Mouse (Mus musculus): Measurements from ENCODE around the gene Xab2. TPM values are rescaled to one million over a fixed set of nuclear protein-coding genes. Genes with fewer than 3 reads are reported as not detected.

The Xab2 gene
- 32.8 TPM in 2 replicates for polyA plus RNA-seq (2015; fragmentation: Nextera tagmentation; extraction: Ambion mirVana)

GRCm38 (mm10) chr8:3621199-3621970 lies at the start of gene Xab2, which contains the start of gene Pet100:
Xab2 (minus strand) TSS chr8:3621316.
Pet100 (plus strand) TSS chr8:3621548.
- Histone ChIP-seq H3K9ac (peak within 1 kb of the TSS; percentile 95), H3K27me3 (replicated peaks) (no peaks in the 10 kb centered on the region), H3K9me3 (no peaks in the 10 kb centered on the region), H3K27ac (replicated peaks) (no peak within 1 kb of the TSS), H3K4me2 (peak within 1 kb of the TSS; percentile 96), H3K4me3 (peak within 1 kb of the TSS; percentile 91), H3K4me1 (peaks cover 23% of the 10 kb centered on the region), H3K36me3 (peaks cover 25% of the 10 kb centered on the region)
- under 1% methylated on average over 37 of the region's 37 CpGs for WGBS
- peak; percentile 96 for ATAC-seq (ENCODE audit: extremely low read depth, insufficient number of reproducible peaks, low FRiP score, low TSS enrichment)

GRCm38 (mm10) chr8:3670388-3670787 lies 49.3 kb upstream of the Xab2 start:
- ATAC-seq (ENCODE audit: extremely low read depth, insufficient number of reproducible peaks, low FRiP score, low TSS enrichment): no peak
- Histone ChIP-seq H3K27ac (replicated peaks) (no peak overlapping the region), H3K9me3 (no peaks in the 10 kb centered on the region), H3K4me1 (no peaks in the 10 kb centered on the region), H3K4me3 (no peak overlapping the region), H3K27me3 (replicated peaks) (0 out of 2 replicates have a peak, but pooled peaks cover 9% of the 10 kb centered on the region), H3K36me3 (no peaks in the 10 kb centered on the region), H3K9ac (no peak overlapping the region), H3K4me2 (no peak overlapping the region)
- 70% methylated on average over 2 of the region's 2 CpGs for WGBS

- Histone ChIP-seq H3K27me3 (replicated peaks) (0 out of 2 replicates have a peak, but pooled peaks cover 9% of the 10 kb centered on the region), H3K4me2 (no peak within 1 kb of the TSS), H3K4me1 (no peaks in the 10 kb centered on the region), H3K27ac (replicated peaks) (no peak within 1 kb of the TSS), H3K9ac (no peak within 1 kb of the TSS), H3K9me3 (no peaks in the 10 kb centered on the region), H3K36me3 (no peaks in the 10 kb centered on the region), H3K4me3 (no peak within 1 kb of the TSS)
- 61% methylated on average over 6 of the region's 6 CpGs for WGBS
- ATAC-seq (ENCODE audit: extremely low read depth, insufficient number of reproducible peaks, low FRiP score, low TSS enrichment): no peak
Observed at GRCm38 (mm10) chr8:3665507-3665906, 44.4 kb upstream of the Xab2 start, which contains the start of gene Mcemp1. Mcemp1 (plus strand) TSS chr8:3665754.

GRCm38 (mm10) chr8:3664405-3664804 lies 43.3 kb upstream of the Xab2 start:
- ATAC-seq (ENCODE audit: extremely low read depth, insufficient number of reproducible peaks, low FRiP score, low TSS enrichment): no peak
- Histone ChIP-seq H3K27ac (replicated peaks) (no peak overlapping the region), H3K9ac (no peak overlapping the region), H3K4me2 (no peak overlapping the region), H3K27me3 (replicated peaks) (0 out of 2 replicates have a peak, but pooled peaks cover 9% of the 10 kb centered on the region), H3K4me1 (no peaks in the 10 kb centered on the region), H3K4me3 (no peak overlapping the region), H3K9me3 (no peaks in the 10 kb centered on the region), H3K36me3 (no peaks in the 10 kb centered on the region)
- 50% methylated on average over 5 of the region's 5 CpGs for WGBS

GRCm38 (mm10) chr8:3660889-3661288 lies 39.8 kb upstream of the Xab2 start:
- WGBS: 69% methylated on average over 8 of the region's 8 CpGs
- H3K4me1 ChIP-seq: no peaks in the 10 kb centered on the region
- ATAC-seq (ENCODE audit: extremely low read depth, insufficient number of reproducible peaks, low FRiP score, low TSS enrichment): no peak
- H3K27ac ChIP-seq (replicated peaks): no peak overlapping the region
- no peak overlapping the region for H3K4me3 ChIP-seq
- H3K27me3 ChIP-seq (replicated peaks): peaks cover 22% of the 10 kb centered on the region
- no peak overlapping the region for H3K9ac ChIP-seq
- H3K36me3 ChIP-seq: no peaks in the 10 kb centered on the region
- no peaks in the 10 kb centered on the region for H3K9me3 ChIP-seq
- H3K4me2 ChIP-seq: no peak overlapping the region

- H3K9me3 ChIP-seq: no peaks in the 10 kb centered on the region
- peaks cover 22% of the 10 kb centered on the region for H3K27me3 ChIP-seq (replicated peaks)
- 27% methylated on average over 7 of the region's 7 CpGs for WGBS
- H3K4me3 ChIP-seq: no peak overlapping the region
- no peak overlapping the region for H3K4me2 ChIP-seq
- no peak for ATAC-seq (ENCODE audit: extremely low read depth, insufficient number of reproducible peaks, low FRiP score, low TSS enrichment)
- no peaks in the 10 kb centered on the region for H3K4me1 ChIP-seq
- H3K36me3 ChIP-seq: no peaks in the 10 kb centered on the region
- no peak overlapping the region for H3K27ac ChIP-seq (replicated peaks)
- H3K9ac ChIP-seq: no peak overlapping the region
Observed at GRCm38 (mm10) chr8:3656725-3657381, 35.7 kb upstream of the Xab2 start.

- ATAC-seq (ENCODE audit: extremely low read depth, insufficient number of reproducible peaks, low FRiP score, low TSS enrichment): no peak
- Histone ChIP-seq H3K4me1 (no peaks in the 10 kb centered on the region), H3K36me3 (no peaks in the 10 kb centered on the region), H3K4me2 (no peak within 1 kb of the TSS), H3K27ac (replicated peaks) (no peak within 1 kb of the TSS), H3K27me3 (replicated peaks) (peaks cover 22% of the 10 kb centered on the region), H3K4me3 (no peak within 1 kb of the TSS), H3K9ac (no peak within 1 kb of the TSS), H3K9me3 (no peaks in the 10 kb centered on the region)
- WGBS: 54% methylated on average over 3 of the region's 3 CpGs
Observed at GRCm38 (mm10) chr8:3655526-3655925, 34.4 kb upstream of the Xab2 start, which contains the start of gene Retn. Retn (plus strand) TSS chr8:3655770.

- no peaks in the 10 kb centered on the region for H3K36me3 ChIP-seq
- no peaks in the 10 kb centered on the region for H3K4me1 ChIP-seq
- H3K9ac ChIP-seq: no peak overlapping the region
- no peak overlapping the region for H3K4me3 ChIP-seq
- no peak overlapping the region for H3K27ac ChIP-seq (replicated peaks)
- no peak overlapping the region for H3K4me2 ChIP-seq
- H3K9me3 ChIP-seq: no peaks in the 10 kb centered on the region
- no peak; the same call in 1 of the 2 replicates for ATAC-seq (ENCODE audit: extremely low read depth, insufficient number of reproducible peaks, low FRiP score, low TSS enrichment)
- WGBS: 63% methylated on average over 11 of the region's 11 CpGs
- H3K27me3 ChIP-seq (replicated peaks): peaks cover 22% of the 10 kb centered on the region
Observed at GRCm38 (mm10) chr8:3654726-3655508, 33.8 kb upstream of the Xab2 start.

- H3K9me3 ChIP-seq: no peaks in the 10 kb centered on the region
- H3K4me3 ChIP-seq: no peak overlapping the region
- no peak overlapping the region for H3K9ac ChIP-seq
- H3K27me3 ChIP-seq (replicated peaks): peaks cover 20% of the 10 kb centered on the region
- no peak for ATAC-seq (ENCODE audit: extremely low read depth, insufficient number of reproducible peaks, low FRiP score, low TSS enrichment)
- no peaks in the 10 kb centered on the region for H3K4me1 ChIP-seq
- WGBS: 58% methylated on average over 3 of the region's 3 CpGs
- no peaks in the 10 kb centered on the region for H3K36me3 ChIP-seq
- H3K27ac ChIP-seq (replicated peaks): no peak overlapping the region
- no peak overlapping the region for H3K4me2 ChIP-seq
Observed at GRCm38 (mm10) chr8:3652845-3653244, 31.7 kb upstream of the Xab2 start.

- no peaks in the 10 kb centered on the region for H3K36me3 ChIP-seq
- H3K9me3 ChIP-seq: no peaks in the 10 kb centered on the region
- H3K9ac ChIP-seq: no peak overlapping the region
- no peak overlapping the region for H3K27ac ChIP-seq (replicated peaks)
- ATAC-seq (ENCODE audit: extremely low read depth, insufficient number of reproducible peaks, low FRiP score, low TSS enrichment): no peak
- no peaks in the 10 kb centered on the region for H3K4me1 ChIP-seq
- H3K27me3 ChIP-seq (replicated peaks): 0 out of 2 replicates have a peak, but pooled peaks cover 7% of the 10 kb centered on the region
- peak overlapping the region; percentile 35 for H3K4me2 ChIP-seq
- 53% methylated on average over 1 of the region's 1 CpGs for WGBS
- H3K4me3 ChIP-seq: no peak overlapping the region
Observed at GRCm38 (mm10) chr8:3648990-3649389, 27.9 kb upstream of the Xab2 start.

GRCm38 (mm10) chr8:3648268-3648667 lies 27.2 kb upstream of the Xab2 start:
- ATAC-seq (ENCODE audit: extremely low read depth, insufficient number of reproducible peaks, low FRiP score, low TSS enrichment): no peak
- Histone ChIP-seq H3K4me1 (no peaks in the 10 kb centered on the region), H3K27ac (replicated peaks) (no peak overlapping the region), H3K36me3 (no peaks in the 10 kb centered on the region), H3K9me3 (no peaks in the 10 kb centered on the region), H3K27me3 (replicated peaks) (0 out of 2 replicates have a peak, but pooled peaks cover 4% of the 10 kb centered on the region), H3K4me3 (no peak overlapping the region), H3K9ac (no peak overlapping the region), H3K4me2 (no peak overlapping the region)
- WGBS: 64% methylated on average over 2 of the region's 2 CpGs

All from heart, embryonic 13.5 days (tissue).